Mouse (Mus musculus) WW6 (cell line): ENCODE measurements around the gene Tnni3.
"Not testable (repeated sequence)": the region's sequence is repeated elsewhere in the genome, so short reads cannot be mapped to it uniquely, and the experiment has no call there.

ENCODE experiments used
- DNase-seq: peaks from one replicate; pipeline ENCODE4 v3.0.0-alpha.2; 2013; ENCODE audit warnings: low read depth, low spot score

Gene Tnni3

GRCm38 (mm10) chr7:4524212-4524922, at the start of gene Tnni3:
Gene Tnni3 (minus strand): TSS chr7:4524229.
- not testable (repeated sequence) for DNase-seq

- not testable (repeated sequence) for DNase-seq
Observed at GRCm38 (mm10) chr7:4572361-4572760, 48.3 kb upstream of the Tnni3 start.

GRCm38 (mm10) chr7:4562660-4563059, 38.6 kb upstream of the Tnni3 start:
- DNase-seq = no peak

GRCm38 (mm10) chr7:4557167-4557560, 33.1 kb upstream of the Tnni3 start:
- DNase-seq = no peak

GRCm38 (mm10) chr7:4556256-4557166, 32.5 kb upstream of the Tnni3 start:
- peak; percentile 87 for DNase-seq

- no peak for DNase-seq
Observed at GRCm38 (mm10) chr7:4547221-4547641, 23.2 kb upstream of the Tnni3 start, which contains the start of gene Syt5. Gene Syt5 (minus strand): TSS chr7:4547541.

GRCm38 (mm10) chr7:4546591-4547131, 22.6 kb upstream of the Tnni3 start:
- peak; percentile 88 for DNase-seq

- no peak for DNase-seq
Observed at GRCm38 (mm10) chr7:4546050-4546449, 22.0 kb upstream of the Tnni3 start.

- DNase-seq = no peak
Observed at GRCm38 (mm10) chr7:4542013-4542412, 18.0 kb upstream of the Tnni3 start.

- DNase-seq = no peak
Observed at GRCm38 (mm10) chr7:4541344-4541743, 17.3 kb upstream of the Tnni3 start.

- no peak for DNase-seq
Observed at GRCm38 (mm10) chr7:4539019-4539418, 15.0 kb upstream of the Tnni3 start.

- no peak for DNase-seq
Observed at GRCm38 (mm10) chr7:4537181-4537580, 13.2 kb upstream of the Tnni3 start.

GRCm38 (mm10) chr7:4536369-4536768, 12.3 kb upstream of the Tnni3 start:
- no peak for DNase-seq

- DNase-seq = no peak
Observed at GRCm38 (mm10) chr7:4532005-4532729, 8.1 kb upstream of the Tnni3 start, which contains the start of gene Dnaaf3. Gene Dnaaf3 (minus strand): TSS chr7:4532453.

- DNase-seq = not testable (repeated sequence)
Observed at GRCm38 (mm10) chr7:4530166-4530565, 6.1 kb upstream of the Tnni3 start.

- no peak for DNase-seq
Observed at GRCm38 (mm10) chr7:4527302-4527689, 3.3 kb upstream of the Tnni3 start.

GRCm38 (mm10) chr7:4526341-4527301, 2.6 kb upstream of the Tnni3 start:
- DNase-seq = peak; percentile 87

GRCm38 (mm10) chr7:4523205-4524130, 561 bp downstream of the Tnni3 start:
- DNase-seq = no peak

- DNase-seq = no peak
Observed at GRCm38 (mm10) chr7:4522292-4522691, 1.7 kb downstream of the Tnni3 start.
